Mouse (Mus musculus) limb, embryonic 13.5 days (tissue): ENCODE results near the gene Pacs2. TPM values are rescaled to one million over a fixed set of nuclear protein-coding genes. Genes with fewer than 3 reads are reported as not detected.

ENCODE experiments used
- ATAC-seq: fragments of 200-750 bp; cut with Nextera tagmentation; 2 replicates; pipeline ENCODE4 v1.8.0; 2017; ENCODE audit warnings: low read depth, moderate number of reproducible peaks, moderate TSS enrichment; ENCODE audit not compliant: low FRiP score
- H3K27ac ChIP-seq: fragments of 300-500 bp; sonication (generic); 2 replicates; pipeline ENCODE4 v1.5.1; 2015; ENCODE audit warnings: inconsistent platforms, mild to moderate bottlenecking, moderate library complexity
- H3K27me3 ChIP-seq: fragments of 300-500 bp; sonication (generic); 2 replicates; pipeline ENCODE4 v1.6.1; 2015; ENCODE audit warnings: mild to moderate bottlenecking, inconsistent platforms
- H3K36me3 ChIP-seq: fragments of 300-500 bp; sonication (generic); 2 replicates; pipeline ENCODE4 v1.6.1; 2015; ENCODE audit warnings: inconsistent platforms, mild to moderate bottlenecking, moderate library complexity
- H3K4me1 ChIP-seq: fragments of 300-500 bp; sonication (generic); 2 replicates; pipeline ENCODE4 v1.6.1; 2015; ENCODE audit warnings: inconsistent platforms
- H3K4me2 ChIP-seq: fragments of 300-500 bp; sonication (generic); replicated peaks from 2 replicates; pipeline ENCODE4 v1.6.1; 2015; ENCODE audit warnings: inconsistent platforms, mild to moderate bottlenecking, moderate library complexity
- H3K4me3 ChIP-seq: fragments of 300-500 bp; sonication (generic); 2 replicates; pipeline ENCODE4 v1.5.1; 2015; ENCODE audit warnings: moderate library complexity, mild to moderate bottlenecking, inconsistent platforms
- H3K9ac ChIP-seq: fragments of 300-500 bp; sonication (generic); 2 replicates; pipeline ENCODE4 v1.6.1; 2015; ENCODE audit warnings: mild to moderate bottlenecking, inconsistent platforms
- H3K9me3 ChIP-seq: fragments of 300-500 bp; sonication (generic); 2 replicates; pipeline ENCODE4 v1.6.1; 2016; ENCODE audit warnings: inconsistent platforms
- whole genome bisulfite sequencing: fragments of 180-500 bp; shearing (Covaris S2); methylation state at CpG from one replicate; pipeline ENCODE4 v1.1.7; 2015; 5-methylcytosine and 5-hydroxymethylcytosine counted together
- polyA plus RNA-seq: library from polyadenylated mRNA; unstranded; fragments of >200 nt; fragmentation: Nextera tagmentation; extraction: Ambion mirVana; gene quantifications from 2 replicates; pipeline ENCODE4 v1.2.1, GENCODE M21; 2015

Gene Pacs2
- polyA plus RNA-seq, 1 experiment from 2014 or later = 16.7 TPM

DNA sequence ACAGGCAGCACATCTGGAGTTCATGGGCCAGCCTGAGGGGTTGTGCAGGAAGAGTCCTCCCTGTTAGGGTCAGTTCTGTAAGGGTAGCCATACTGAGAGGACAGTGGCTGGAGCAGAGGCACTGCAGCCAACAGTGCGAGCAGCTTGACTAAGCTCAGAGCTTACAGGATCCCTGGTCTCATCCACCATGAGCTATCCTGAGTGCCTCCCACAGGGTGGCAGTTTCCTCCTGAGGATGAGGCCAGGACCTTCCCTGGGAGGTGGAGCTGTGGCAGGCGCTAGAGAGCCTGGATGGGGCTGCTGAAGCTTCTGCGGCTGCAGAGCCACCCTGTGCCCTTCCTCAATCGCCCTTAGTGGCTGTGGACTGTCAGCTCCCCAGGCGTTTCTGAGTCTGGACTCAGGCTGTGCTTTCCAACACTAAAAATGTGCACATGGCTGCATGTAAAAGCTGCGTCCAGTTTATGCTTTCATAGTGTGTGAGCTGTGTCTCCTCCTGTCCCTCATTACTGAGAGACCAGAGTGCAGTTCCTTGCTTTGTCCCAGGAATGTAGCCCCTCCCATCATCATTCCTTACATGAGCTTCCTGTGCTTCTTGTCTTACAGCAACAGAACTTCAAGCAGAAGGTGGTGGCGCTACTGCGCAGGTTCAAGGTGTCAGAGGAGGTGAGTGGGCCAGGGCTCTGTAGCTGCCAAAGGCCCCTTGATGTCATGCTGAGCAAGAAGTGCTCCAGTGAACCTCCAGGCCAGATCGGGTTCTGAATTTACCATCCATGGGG is 37.5 kb downstream of the Pacs2 start:
- Histone ChIP-seq H3K36me3 (peaks cover 87% of the 10 kb centered on the region), H3K4me3 (no peak overlapping the region), H3K9me3 (no peaks in the 10 kb centered on the region), H3K4me2 (no peak overlapping the region), H3K4me1 (peaks cover 23% of the 10 kb centered on the region), H3K9ac (peak overlapping the region; percentile 55), H3K27me3 (no peaks in the 10 kb centered on the region), H3K27ac (peak overlapping the region; percentile 80)
- WGBS = 36% methylated on average over 9 of the region's 9 CpGs
- ATAC-seq = peak; percentile 38; the same call in 1 of the 2 replicates

DNA sequence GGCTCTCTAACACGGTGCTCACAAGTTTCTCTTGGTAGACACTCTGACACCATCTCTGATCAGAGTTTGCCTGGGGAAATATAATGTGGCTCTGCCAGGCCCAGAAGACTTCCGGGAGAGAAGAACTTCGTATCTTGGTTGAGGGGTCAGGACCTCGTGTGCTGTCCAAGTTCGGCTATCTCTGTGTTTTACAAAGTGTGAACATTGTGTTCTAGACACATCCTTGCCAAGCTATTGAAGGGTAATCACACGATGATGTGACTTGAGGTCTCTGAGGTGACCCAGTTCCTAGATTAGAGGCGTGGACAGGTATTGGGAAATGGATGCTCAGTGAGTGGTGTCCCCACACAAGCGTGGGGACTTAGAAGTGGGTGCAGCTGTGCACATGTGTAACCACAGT is 41.8 kb downstream of the Pacs2 start:
- Histone ChIP-seq H3K9me3 (no peaks in the 10 kb centered on the region), H3K4me1 (peaks cover 12% of the 10 kb centered on the region), H3K27ac (no peak overlapping the region), H3K9ac (no peak overlapping the region), H3K36me3 (peaks cover 92% of the 10 kb centered on the region), H3K4me2 (no peak overlapping the region), H3K4me3 (no peak overlapping the region), H3K27me3 (no peaks in the 10 kb centered on the region)
- no peak for ATAC-seq
- 94% methylated on average over 8 of the region's 8 CpGs for WGBS

- no peak overlapping the region for H3K27ac ChIP-seq
- H3K9me3 ChIP-seq = no peaks in the 10 kb centered on the region
- ATAC-seq = no peak
- H3K9ac ChIP-seq = no peak overlapping the region
- 96% methylated on average over 5 of the region's 5 CpGs for WGBS
- no peak overlapping the region for H3K4me3 ChIP-seq
- no peaks in the 10 kb centered on the region for H3K4me1 ChIP-seq
- H3K36me3 ChIP-seq = peaks cover 98% of the 10 kb centered on the region
- H3K27me3 ChIP-seq = no peaks in the 10 kb centered on the region
- no peak overlapping the region for H3K4me2 ChIP-seq
Measured at GRCm38 (mm10) chr12:113060178-113060577, 45.9 kb downstream of the Pacs2 start.

DNA sequence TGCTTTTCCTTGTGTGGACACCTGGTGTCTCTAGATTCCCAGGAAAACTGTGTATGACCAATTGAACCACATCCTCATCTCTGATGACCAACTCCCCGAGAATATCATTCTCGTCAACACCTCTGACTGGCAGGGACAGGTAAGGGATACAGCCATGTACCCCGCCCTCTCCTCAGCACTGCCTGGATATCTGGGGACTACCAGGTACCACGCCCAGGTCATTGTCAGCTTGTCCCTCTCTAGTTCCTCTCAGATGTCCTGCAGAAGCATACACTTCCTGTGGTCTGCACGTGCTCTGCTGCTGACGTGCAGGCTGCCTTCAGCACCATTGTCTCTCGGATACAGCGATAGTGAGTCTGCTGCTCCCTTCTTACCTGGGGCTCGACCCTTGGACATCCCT is 47.3 kb downstream of the Pacs2 start:
- no peak overlapping the region for H3K27ac ChIP-seq
- H3K4me2 ChIP-seq = no peak overlapping the region
- ATAC-seq = no peak
- no peak overlapping the region for H3K4me3 ChIP-seq
- WGBS = 92% methylated on average over 9 of the region's 9 CpGs
- no peak overlapping the region for H3K9ac ChIP-seq
- H3K36me3 ChIP-seq = peaks cover 97% of the 10 kb centered on the region
- H3K27me3 ChIP-seq = no peaks in the 10 kb centered on the region
- no peaks in the 10 kb centered on the region for H3K4me1 ChIP-seq
- H3K9me3 ChIP-seq = no peaks in the 10 kb centered on the region

DNA sequence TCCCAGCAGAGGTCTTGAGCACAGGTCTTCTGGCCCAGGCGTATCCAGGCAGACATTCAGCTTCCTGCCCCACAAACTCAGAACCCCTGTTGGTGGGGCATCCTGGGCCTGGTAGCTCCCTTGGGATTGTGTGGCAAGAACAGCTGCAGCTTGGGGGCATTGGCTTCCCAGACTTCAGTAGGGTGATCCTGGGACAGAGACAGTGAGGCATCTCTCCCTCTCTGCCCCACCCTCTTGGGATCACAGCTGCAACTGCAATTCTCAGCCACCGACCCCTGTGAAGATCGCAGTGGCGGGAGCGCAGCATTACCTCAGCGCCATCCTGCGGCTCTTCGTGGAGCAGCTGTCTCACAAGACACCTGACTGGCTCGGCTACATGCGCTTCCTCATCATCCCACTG is 47.9 kb downstream of the Pacs2 start:
- H3K9me3 ChIP-seq = no peaks in the 10 kb centered on the region
- H3K27me3 ChIP-seq = no peaks in the 10 kb centered on the region
- 83% methylated on average over 10 of the region's 10 CpGs for WGBS
- no peak overlapping the region for H3K4me2 ChIP-seq
- H3K27ac ChIP-seq = no peak overlapping the region
- no peak for ATAC-seq
- no peak overlapping the region for H3K4me3 ChIP-seq
- no peaks in the 10 kb centered on the region for H3K4me1 ChIP-seq
- H3K36me3 ChIP-seq = peaks cover 96% of the 10 kb centered on the region
- H3K9ac ChIP-seq = no peak overlapping the region

- no peak overlapping the region for H3K27ac ChIP-seq
- no peak overlapping the region for H3K9ac ChIP-seq
- no peaks in the 10 kb centered on the region for H3K4me1 ChIP-seq
- H3K9me3 ChIP-seq = no peaks in the 10 kb centered on the region
- no peak overlapping the region for H3K4me2 ChIP-seq
- H3K36me3 ChIP-seq = peaks cover 96% of the 10 kb centered on the region
- H3K4me3 ChIP-seq = no peak overlapping the region
- H3K27me3 ChIP-seq = no peaks in the 10 kb centered on the region
- 94% methylated on average over 7 of the region's 7 CpGs for WGBS
- no peak for ATAC-seq
Measured at GRCm38 (mm10) chr12:113063700-113064099, 49.4 kb downstream of the Pacs2 start.

DNA sequence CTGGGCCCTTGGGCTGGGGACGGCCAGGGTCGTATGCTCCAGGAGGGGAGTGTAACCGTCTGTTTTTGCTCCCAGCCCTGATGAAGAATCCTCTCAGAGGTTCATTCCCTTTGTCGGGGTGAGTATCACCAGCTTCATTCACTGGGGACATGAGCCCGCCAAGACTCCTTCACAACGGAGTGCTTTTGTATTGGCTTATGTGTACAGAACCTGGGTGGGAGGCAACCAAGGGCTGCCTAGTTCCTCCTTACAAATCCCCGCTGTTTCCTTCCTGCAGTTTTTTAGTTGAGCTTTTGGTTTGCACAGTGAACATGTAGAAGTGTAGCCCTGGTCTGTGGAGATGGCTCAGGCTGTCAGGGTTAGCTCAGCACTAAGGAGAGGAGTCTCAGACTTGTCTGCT is 53.7 kb downstream of the Pacs2 start:
- no peak overlapping the region for H3K27ac ChIP-seq
- no peaks in the 10 kb centered on the region for H3K27me3 ChIP-seq
- H3K4me1 ChIP-seq = no peaks in the 10 kb centered on the region
- H3K36me3 ChIP-seq = peaks cover 86% of the 10 kb centered on the region
- ATAC-seq = no peak
- no peaks in the 10 kb centered on the region for H3K9me3 ChIP-seq
- no peak overlapping the region for H3K9ac ChIP-seq
- no peak overlapping the region for H3K4me2 ChIP-seq
- WGBS = 90% methylated on average over 7 of the region's 7 CpGs
- H3K4me3 ChIP-seq = no peak overlapping the region

DNA sequence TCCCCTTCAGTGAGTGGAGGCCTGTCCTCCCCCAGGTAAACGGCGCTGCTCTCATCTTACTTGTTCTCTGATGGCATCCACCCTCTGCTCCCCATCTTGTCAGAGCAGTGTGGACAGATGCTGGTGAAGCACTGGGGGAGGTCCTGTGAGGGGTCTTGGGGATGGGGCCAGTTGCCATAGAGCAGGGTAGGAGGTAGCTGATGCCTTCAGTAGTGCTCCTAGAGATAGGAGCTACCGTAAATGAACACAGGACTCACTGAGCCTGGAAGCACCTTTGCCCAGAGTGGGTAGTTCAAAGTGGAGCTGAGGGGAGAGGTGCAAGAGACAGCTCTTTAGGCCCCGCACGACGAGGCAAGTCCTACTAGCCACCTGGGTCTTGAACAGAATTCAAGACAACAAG is 55.1 kb downstream of the Pacs2 start:
- Histone ChIP-seq H3K36me3 (peaks cover 73% of the 10 kb centered on the region), H3K9me3 (no peaks in the 10 kb centered on the region), H3K4me3 (no peak overlapping the region), H3K4me1 (peaks cover 10% of the 10 kb centered on the region), H3K27ac (no peak overlapping the region), H3K27me3 (no peaks in the 10 kb centered on the region), H3K4me2 (no peak overlapping the region), H3K9ac (no peak overlapping the region)
- ATAC-seq = no peak
- WGBS = 93% methylated on average over 6 of the region's 6 CpGs

DNA sequence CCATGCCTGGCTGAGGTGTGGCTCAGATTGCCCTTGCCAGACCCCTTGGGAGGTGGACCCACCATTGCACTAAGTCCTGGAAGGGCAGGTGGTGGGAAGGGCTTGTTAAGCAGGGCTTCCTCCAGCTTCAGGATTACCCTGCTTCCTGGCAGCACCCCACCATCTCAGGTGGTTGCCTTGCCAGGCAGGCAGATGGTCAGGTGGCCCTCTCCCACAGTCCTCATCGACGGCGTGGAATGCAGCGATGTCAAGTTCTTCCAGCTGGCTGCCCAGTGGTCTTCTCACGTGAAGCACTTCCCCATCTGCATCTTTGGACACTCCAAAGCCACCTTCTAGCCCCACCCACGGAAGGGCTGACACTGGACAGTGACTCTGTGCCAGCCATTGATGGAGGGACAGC is 57.0 kb downstream of the Pacs2 start:
- 90% methylated on average over 6 of the region's 6 CpGs for WGBS
- Histone ChIP-seq H3K9ac (no peak overlapping the region), H3K4me2 (no peak overlapping the region), H3K27me3 (no peaks in the 10 kb centered on the region), H3K36me3 (peaks cover 55% of the 10 kb centered on the region), H3K4me3 (no peak overlapping the region), H3K4me1 (peaks cover 22% of the 10 kb centered on the region), H3K9me3 (no peaks in the 10 kb centered on the region), H3K27ac (no peak overlapping the region)
- ATAC-seq = no peak

DNA sequence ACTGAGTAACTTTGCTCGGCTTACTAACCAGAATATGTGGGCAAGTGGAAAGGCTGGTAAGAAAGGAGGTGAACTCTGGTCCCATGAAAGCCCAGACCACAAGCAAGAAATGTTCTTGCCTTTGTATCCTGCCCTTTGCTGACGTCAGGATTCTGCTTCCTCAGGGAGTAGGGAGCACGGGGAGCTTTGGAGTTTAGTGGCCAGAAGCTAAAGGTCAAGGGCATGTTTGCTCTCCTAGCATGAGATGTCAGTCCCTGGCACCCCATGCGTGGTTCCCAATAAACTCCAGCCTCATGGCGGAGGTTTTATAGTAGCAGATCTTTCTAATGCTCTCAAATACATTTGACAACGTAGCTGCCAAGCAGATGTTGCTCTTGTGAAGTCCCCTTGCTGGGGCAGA is 57.5 kb downstream of the Pacs2 start:
- H3K4me2 ChIP-seq = no peak overlapping the region
- WGBS = 73% methylated on average over 6 of the region's 6 CpGs

GRCm38 (mm10) chr12:113073420-113074328 is 59.4 kb downstream of the Pacs2 start:
- WGBS = 11% methylated on average over 15 of the region's 15 CpGs
- Histone ChIP-seq H3K4me1 (peaks cover 22% of the 10 kb centered on the region), H3K4me3 (peak overlapping the region; percentile 57), H3K4me2 (peak overlapping the region; percentile 98), H3K9me3 (no peaks in the 10 kb centered on the region), H3K36me3 (peaks cover 33% of the 10 kb centered on the region), H3K27ac (peak overlapping the region; percentile 82; the same call in 1 of the 2 replicates), H3K27me3 (no peaks in the 10 kb centered on the region), H3K9ac (peak overlapping the region; percentile 75)
- peak; percentile 37; the same call in 1 of the 2 replicates for ATAC-seq

More for the DNA sequence above, 57.5 kb downstream of the Pacs2 start:
- H3K9ac ChIP-seq = no peak overlapping the region
- no peak overlapping the region for H3K27ac ChIP-seq
- H3K27me3 ChIP-seq = no peaks in the 10 kb centered on the region
- no peaks in the 10 kb centered on the region for H3K9me3 ChIP-seq
- H3K4me1 ChIP-seq = peaks cover 22% of the 10 kb centered on the region
- no peak for ATAC-seq
- H3K36me3 ChIP-seq = peaks cover 50% of the 10 kb centered on the region
- H3K4me3 ChIP-seq = no peak overlapping the region

DNA sequence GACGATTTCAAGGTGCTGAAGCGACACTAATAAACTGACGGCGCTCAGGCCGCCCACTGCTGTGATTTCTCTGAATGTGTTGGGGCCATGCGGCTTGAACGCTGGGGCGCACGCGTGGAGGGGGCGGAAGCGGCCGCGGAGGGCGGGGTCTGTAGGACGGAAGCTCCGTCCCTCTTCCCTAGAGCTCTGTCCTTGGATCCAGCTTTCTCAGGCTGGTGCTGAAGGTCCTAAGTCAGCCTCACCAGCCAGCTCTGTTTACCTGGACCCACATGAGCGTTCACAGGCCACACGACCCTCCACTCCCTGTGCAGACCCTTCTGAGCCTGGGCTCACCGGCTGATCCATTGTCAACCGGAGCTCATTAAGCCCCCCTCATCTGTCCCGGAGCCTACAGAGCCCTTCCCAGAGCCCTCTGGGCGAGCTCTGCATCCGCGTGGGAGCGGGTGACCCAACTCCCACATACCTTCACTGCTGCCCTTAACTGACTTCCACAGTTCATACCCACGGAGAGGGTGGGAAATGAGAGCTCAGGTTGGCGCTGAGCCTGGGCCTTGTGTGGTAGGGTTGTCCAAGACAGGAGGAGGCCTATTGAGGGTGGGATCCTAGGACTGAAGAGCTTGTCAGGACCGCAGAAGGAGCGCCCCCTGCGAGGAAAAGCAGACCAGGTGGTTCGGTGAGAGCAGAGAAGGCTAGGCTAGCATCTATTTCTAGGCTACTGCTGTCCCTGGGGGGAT is 60.2 kb downstream of the Pacs2 start, which contains the start of gene Tex22:
Tex22 (plus strand) TSS at position 174 of the 734 bp plus-strand sequence.
- 6% methylated on average over 32 of the region's 32 CpGs for WGBS
- ATAC-seq = peak; percentile 91

More for the DNA sequence above, 60.2 kb downstream of the Pacs2 start, which contains the start of gene Tex22:
- peaks cover 22% of the 10 kb centered on the region for H3K4me1 ChIP-seq
- H3K36me3 ChIP-seq = peaks cover 24% of the 10 kb centered on the region
- peak within 1 kb of the TSS; percentile 98 for H3K4me2 ChIP-seq
- no peaks in the 10 kb centered on the region for H3K27me3 ChIP-seq
- H3K27ac ChIP-seq = peak within 1 kb of the TSS; percentile 82; the same call in 1 of the 2 replicates
- no peaks in the 10 kb centered on the region for H3K9me3 ChIP-seq
- H3K4me3 ChIP-seq = peak within 1 kb of the TSS; percentile 57
- peak within 1 kb of the TSS; percentile 75 for H3K9ac ChIP-seq
